Mouse (Mus musculus): ENCODE data around the gene Mageb18. TPM values are rescaled to one million over a fixed set of nuclear protein-coding genes. Genes with fewer than 3 reads are reported as not detected.

Mageb18 gene
- total and polyA plus RNA-seq, 3 experiments: not detected

GRCm38 (mm10) chrX:92280619-92281018, 318.8 kb downstream of the Mageb18 start:
- in situ Hi-C loops (cut with MboI; ENCODE audit: low pct_ligation_motif_present, low pct_unique_long_range_greater_than_20kb, low sequenced_read_pairs) (no loop called here), dilution Hi-C loops (cut with MboI; ENCODE audit: extremely low pct_ligation_motif_present, extremely low pct_unique_long_range_greater_than_20kb, low sequenced_read_pairs) (no loop called here)
- no peak overlapping the region for H3K4me2 ChIP-seq (ENCODE audit: insufficient read depth, low read depth, poor library complexity, severe bottlenecking)
- no peak for DNase-seq (ENCODE audit: extremely low read depth)
- no peaks in the 10 kb centered on the region for H3K4me1 ChIP-seq (ENCODE audit: control insufficient read depth in 1 of 2, insufficient read depth in 2 of 2)
- H3K36me3 ChIP-seq (replicated peaks in 1 of 2; ENCODE audit: control insufficient read depth in 1 of 2, insufficient read depth in 1 of 2, low read length in 1 of 2): no peaks in the 10 kb centered on the region
- no peaks in the 10 kb centered on the region for H3K9me3 ChIP-seq (replicated peaks; ENCODE audit: low read length)
- no peaks in the 10 kb centered on the region for H3K79me2 ChIP-seq (replicated peaks; ENCODE audit: control insufficient read depth, extremely low read depth, insufficient read depth, poor library complexity, severe bottlenecking)
- H3K4me3 ChIP-seq (replicated peaks in 1 of 3; ENCODE audit: low read depth in 2 of 3, low read length in 2 of 3, poor library complexity in 1 of 3): no peak overlapping the region
- TF ChIP-seq EP300 (IDR thresholded peaks at IDR 0.05; ENCODE audit: low read length) (no peak), CHD1 (IDR thresholded peaks at IDR 0.05; ENCODE audit: low read depth, low read length) (no peak), POLR2A (IDR thresholded peaks at IDR 0.05; ENCODE audit: low read depth, low read length) (no peak), TCF12 (IDR thresholded peaks at IDR 0.05; ENCODE audit: low read depth, low read length) (no peak), JUND (conservative IDR thresholded peaks at IDR 0.05; ENCODE audit: low read depth, low read length) (no peak), HCFC1 (IDR thresholded peaks at IDR 0.05; ENCODE audit: low read depth, low read length) (no peak), NELFE (IDR thresholded peaks at IDR 0.05; ENCODE audit: low read depth, low read length) (no peak), USF1 (IDR thresholded peaks at IDR 0.05; ENCODE audit: low read depth, low read length) (no peak), MYC (IDR thresholded peaks at IDR 0.05; ENCODE audit: low read depth, low read length) (no peak), TBP (conservative IDR thresholded peaks at IDR 0.05; ENCODE audit: low read depth, low read length) (no peak), ELF1 (IDR thresholded peaks at IDR 0.05; ENCODE audit: low read depth, low read length) (no peak), ZMIZ1 (IDR thresholded peaks at IDR 0.05; ENCODE audit: low read depth, low read length) (no peak), SMC3 (IDR thresholded peaks at IDR 0.05; ENCODE audit: low read depth, low read length) (no peak), ZC3H11A (IDR thresholded peaks at IDR 0.05; ENCODE audit: low read depth, low read length) (no peak), JUN (IDR thresholded peaks at IDR 0.05; ENCODE audit: insufficient read depth, low read depth, low read length) (no peak)
- H3K27ac ChIP-seq (ENCODE audit: insufficient read depth, low read depth): no peak overlapping the region
- no peaks in the 10 kb centered on the region for H3K27me3 ChIP-seq (replicated peaks)
- no peak overlapping the region for H3K9ac ChIP-seq (ENCODE audit: insufficient read depth, low read depth)

Other genes with a start within 250 kb of the Mageb18 start
- not detected in 2 replicates for gene Gm5941, start 109.6 kb downstream of the Mageb18 start, total RNA-seq (2012; rRNA removed)
- not detected in 2 replicates for gene Gm5941, start 109.6 kb downstream of the Mageb18 start, total RNA-seq (2014; rRNA removed)
- gene Gm5941, start 109.6 kb downstream of the Mageb18 start, polyA plus RNA-seq (2012; ENCODE audit: insufficient read length, low read depth): not detected in 2 replicates